ENCODE assay signal across 10 mouse cellular contexts in the genomic region with DNA sequence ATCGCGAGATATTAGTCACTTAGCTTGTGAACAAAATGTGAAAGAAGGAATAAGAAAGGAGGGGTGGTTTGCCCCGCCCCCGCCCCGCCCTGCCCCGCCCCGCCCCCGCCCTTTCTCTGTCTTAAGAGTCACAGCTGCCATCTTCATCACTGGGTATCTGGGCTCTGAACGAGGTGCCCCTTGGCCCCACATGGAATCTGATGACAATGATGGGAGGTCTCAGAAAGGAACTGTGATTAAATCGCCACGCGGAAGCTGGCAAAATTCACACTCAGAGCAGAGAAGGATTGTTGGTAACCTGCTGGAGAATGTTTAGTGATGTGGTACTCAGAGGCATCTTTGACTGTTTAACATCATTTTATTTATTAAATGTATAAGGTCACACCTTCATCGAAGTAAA.
DNase-seq lines count a peak whose midpoint lies in the region; ATAC-seq and TF ChIP-seq lines count a peak whose summit lies in the region.
"Had no signal": no experiment of that assay in that cellular context is flagged by ENCODE, and none has a peak within 500 bp of the region (broad histone marks: within the 10 kb centered on the region; RNA-seq: fewer than 3 reads in every experiment).

No protein-coding gene starts in this region.

- peak overlapping the region; percentile 47 for H3K9ac ChIP-seq in heart, embryonic 14.5 days (ENCODE audit: low read length)
- no peak overlapping the region for H3K9ac ChIP-seq in embryonic facial prominence, embryonic 14.5 days (ENCODE audit: low read depth, low read length)
- no peak overlapping the region for H3K9ac ChIP-seq in intestine, embryonic 15.5 days
- H3K9ac ChIP-seq in midbrain, embryonic 15.5 days = no peak overlapping the region

- H3K4me1 ChIP-seq in heart, embryonic 14.5 days (ENCODE audit: control insufficient read depth in 2 of 2, insufficient read depth in 2 of 2, low read length in 2 of 2) = peaks cover 5 to 8% of the 10 kb centered on the region in 2 experiments; a peak in 3 of 4 replicates
- peaks cover 6% of the 10 kb centered on the region; the same call in 1 of the 2 replicates for H3K4me1 ChIP-seq in embryonic facial prominence, embryonic 14.5 days (ENCODE audit: control insufficient read depth, insufficient read depth, low read length)
- 0 out of 2 replicates have a peak, but pooled peaks cover 2% of the 10 kb centered on the region for H3K4me1 ChIP-seq in intestine, embryonic 15.5 days (replicated peaks)
- peaks cover 8% of the 10 kb centered on the region for H3K4me1 ChIP-seq in midbrain, embryonic 15.5 days

- peak overlapping the region; percentile 64 for H3K4me2 ChIP-seq in heart, embryonic 14.5 days (ENCODE audit: low read length)
- H3K4me2 ChIP-seq in embryonic facial prominence, embryonic 14.5 days (ENCODE audit: low read depth, low read length) = peak overlapping the region; percentile 47
- peak overlapping the region; percentile 47 for H3K4me2 ChIP-seq in intestine, embryonic 15.5 days (replicated peaks)
- H3K4me2 ChIP-seq in midbrain, embryonic 15.5 days = peak overlapping the region; percentile 34; the same call in 1 of the 2 replicates

- H3K27me3 ChIP-seq in heart, embryonic 14.5 days (ENCODE audit: control insufficient read depth, insufficient read depth, low read length) = no peaks in the 10 kb centered on the region
- H3K27me3 ChIP-seq in embryonic facial prominence, embryonic 14.5 days (replicated peaks; ENCODE audit: control insufficient read depth, insufficient read depth, low read length) = no peaks in the 10 kb centered on the region
- no peaks in the 10 kb centered on the region for H3K27me3 ChIP-seq in intestine, embryonic 15.5 days (replicated peaks)
- H3K27me3 ChIP-seq in midbrain, embryonic 15.5 days (replicated peaks) = no peaks in the 10 kb centered on the region
- H3K27me3 ChIP-seq: CH12.LX had no signal

- WGBS in heart, embryonic 14.5 days = 23% methylated on average over 13 of the region's 13 CpGs
- 26% methylated on average over 13 of the region's 13 CpGs for WGBS in embryonic facial prominence, embryonic 14.5 days
- 21% methylated on average over 13 of the region's 13 CpGs for WGBS in intestine, embryonic 15.5 days
- 23% methylated on average over 13 of the region's 13 CpGs for WGBS in midbrain, embryonic 15.5 days

- ATAC-seq in heart, embryonic 14.5 days (ENCODE audit: insufficient number of reproducible peaks, insufficient read depth, low FRiP score, low read depth) = no peak
- ATAC-seq in embryonic facial prominence, embryonic 14.5 days (ENCODE audit: low read depth) = no peak
- ATAC-seq in intestine, embryonic 15.5 days = no peak
- no peak for ATAC-seq in midbrain, embryonic 15.5 days (replicated peaks)

- DNase-seq in heart, postnatal 10 days = no peak
- no peak for DNase-seq in embryonic facial prominence, embryonic 14.5 days (ENCODE audit: low spot score)
- no peak for DNase-seq in right cerebral cortex, postnatal 36 days (ENCODE audit: low spot score in 2 of 2)
- no peak for DNase-seq in left cerebral cortex, adult 2 months (ENCODE audit: extremely low spot score in 1 of 2, low spot score in 2 of 2)
- DNase-seq in retina, embryonic 14.5 days (ENCODE audit: low spot score) = no peak
- DNase-seq: cerebellum, adult 8-10 months had no signal

- intact Hi-C loops in heart, postnatal 10 days (cut with DNase I) = no loop called here
- intact Hi-C loops in left cerebral cortex, adult 2 months (cut with DNase I) = no loop called here

- H3K36me3 ChIP-seq in heart, embryonic 14.5 days (ENCODE audit: control insufficient read depth, insufficient read depth, low read length) = no peaks in the 10 kb centered on the region
- no peaks in the 10 kb centered on the region for H3K36me3 ChIP-seq in embryonic facial prominence, embryonic 14.5 days (ENCODE audit: control insufficient read depth, insufficient read depth, low read length)
- H3K36me3 ChIP-seq in intestine, embryonic 15.5 days = no peaks in the 10 kb centered on the region
- no peaks in the 10 kb centered on the region for H3K36me3 ChIP-seq in midbrain, embryonic 15.5 days (replicated peaks)

- no peak for TF ChIP-seq CTCF in left cerebral cortex, adult 2 months (IDR thresholded peaks at IDR 0.05)

- no peak overlapping the region for H3K27ac ChIP-seq in heart, embryonic 14.5 days (replicated peaks in 1 of 2; ENCODE audit: control insufficient read depth in 1 of 2, insufficient read depth in 1 of 2, low read depth in 2 of 2, low read length in 2 of 2)
- no peak overlapping the region for H3K27ac ChIP-seq in embryonic facial prominence, embryonic 14.5 days (replicated peaks; ENCODE audit: low read depth, low read length)
- no peak overlapping the region for H3K27ac ChIP-seq in intestine, embryonic 15.5 days
- H3K27ac ChIP-seq in midbrain, embryonic 15.5 days = no peak overlapping the region
- H3K27ac ChIP-seq in left cerebral cortex, adult 2 months = no peak overlapping the region

- no peaks in the 10 kb centered on the region for H3K9me3 ChIP-seq in heart, embryonic 14.5 days (ENCODE audit: control insufficient read depth, low read length)
- H3K9me3 ChIP-seq in embryonic facial prominence, embryonic 14.5 days (ENCODE audit: control insufficient read depth, low read length) = no peaks in the 10 kb centered on the region
- no peaks in the 10 kb centered on the region for H3K9me3 ChIP-seq in intestine, embryonic 15.5 days
- H3K9me3 ChIP-seq in midbrain, embryonic 15.5 days = no peaks in the 10 kb centered on the region

- H3K4me3 ChIP-seq in heart, embryonic 14.5 days (ENCODE audit: control insufficient read depth in 1 of 2, insufficient read depth in 1 of 2, low read depth in 1 of 2, low read length in 2 of 2) = peak overlapping the region; percentile 29 to 32; a peak in 3 of 4 replicates
- H3K4me3 ChIP-seq in embryonic facial prominence, embryonic 14.5 days (ENCODE audit: low read depth, low read length) = peak overlapping the region; percentile 11; the same call in 1 of the 2 replicates
- H3K4me3 ChIP-seq in intestine, embryonic 15.5 days (replicated peaks) = no peak overlapping the region
- no peak overlapping the region for H3K4me3 ChIP-seq in midbrain, embryonic 15.5 days
- H3K4me3 ChIP-seq in left cerebral cortex, adult 2 months = no peak overlapping the region

Comparison
In these comparisons a context has a peak if more than half of its experiments do, and no peak if none do; other contexts are left out.
1. H3K4me3 ChIP-seq: peak in heart, embryonic 14.5 days (2 of 2) and embryonic facial prominence, embryonic 14.5 days (single experiment); none in intestine, embryonic 15.5 days (single experiment), midbrain, embryonic 15.5 days (single experiment) and left cerebral cortex, adult 2 months (single experiment).
2. Peak in every context shown above with its lines, with median percentiles within 50 percentile points of each other: H3K4me2 ChIP-seq.